Mouse (Mus musculus) neural tube, embryonic 15.5 days (tissue): ENCODE measurements around the gene C2cd2. TPM values are rescaled to one million over a fixed set of nuclear protein-coding genes. Genes with fewer than 3 reads are reported as not detected.

Source experiments
- ATAC-seq: fragments of 200-750 bp; cut with Nextera tagmentation; 2 replicates; pipeline ENCODE4 v1.8.0; 2017; ENCODE audit warnings: mild to moderate bottlenecking, moderate TSS enrichment, moderate library complexity; ENCODE audit not compliant: low FRiP score
- H3K27ac ChIP-seq: fragments of 300-500 bp; sonication (generic); replicated peaks from 2 replicates; pipeline ENCODE4 v1.5.1; 2015; ENCODE audit warnings: mild to moderate bottlenecking, inconsistent platforms
- H3K27me3 ChIP-seq: fragments of 300-500 bp; sonication (generic); replicated peaks from 2 replicates; pipeline ENCODE4 v1.6.1; 2015; ENCODE audit warnings: inconsistent platforms
- H3K36me3 ChIP-seq: fragments of 300-500 bp; sonication (generic); 2 replicates; pipeline ENCODE4 v1.6.1; 2015; ENCODE audit warnings: inconsistent platforms
- H3K4me1 ChIP-seq: fragments of 300-500 bp; sonication (generic); 2 replicates; pipeline ENCODE4 v1.6.1; 2015; ENCODE audit warnings: inconsistent platforms
- H3K4me2 ChIP-seq: fragments of 300-500 bp; sonication (generic); 2 replicates; pipeline ENCODE4 v1.6.1; 2015; ENCODE audit warnings: inconsistent platforms, mild to moderate bottlenecking, moderate library complexity
- H3K4me3 ChIP-seq: fragments of 300-500 bp; sonication (generic); replicated peaks from 2 replicates; pipeline ENCODE4 v1.5.1; 2015; ENCODE audit warnings: mild to moderate bottlenecking, inconsistent platforms
- H3K9ac ChIP-seq: fragments of 300-500 bp; sonication (generic); replicated peaks from 2 replicates; pipeline ENCODE4 v1.6.1; 2015; ENCODE audit warnings: mild to moderate bottlenecking, inconsistent platforms
- H3K9me3 ChIP-seq: fragments of 300-500 bp; sonication (generic); replicated peaks from 2 replicates; pipeline ENCODE4 v1.6.1; 2016; ENCODE audit warnings: inconsistent platforms
- WGBS: fragments of 180-500 bp; shearing (Covaris S2); methylation state at CpG from one replicate; pipeline ENCODE4 v1.1.7; 2015; ENCODE audit warnings: mixed read lengths; 5-methylcytosine and 5-hydroxymethylcytosine counted together
- polyA plus RNA-seq: library from polyadenylated mRNA; unstranded; fragments of >200 nt; fragmentation: Nextera tagmentation; extraction: Ambion mirVana; gene quantifications from 2 replicates; pipeline ENCODE4 v1.2.1, GENCODE M21; 2015

Gene C2cd2
- polyA plus RNA-seq, 1 experiment from 2014 or later: 20.6 TPM

GRCm38 (mm10) chr16:97912873-97913272, 49.5 kb downstream of the C2cd2 start:
- no peak overlapping the region for H3K27ac ChIP-seq
- no peaks in the 10 kb centered on the region for H3K4me1 ChIP-seq
- H3K9me3 ChIP-seq: no peaks in the 10 kb centered on the region
- H3K9ac ChIP-seq: no peak overlapping the region
- no peak overlapping the region for H3K4me2 ChIP-seq
- no peaks in the 10 kb centered on the region for H3K36me3 ChIP-seq
- no peak overlapping the region for H3K4me3 ChIP-seq
- no peak for ATAC-seq
- no peaks in the 10 kb centered on the region for H3K27me3 ChIP-seq

- no peaks in the 10 kb centered on the region for H3K4me1 ChIP-seq
- no peak overlapping the region for H3K27ac ChIP-seq
- no peak for ATAC-seq
- H3K4me3 ChIP-seq: no peak overlapping the region
- no peaks in the 10 kb centered on the region for H3K9me3 ChIP-seq
- WGBS: 88% methylated on average over 1 of the region's 1 CpGs
- no peak overlapping the region for H3K4me2 ChIP-seq
- H3K27me3 ChIP-seq: no peaks in the 10 kb centered on the region
- no peaks in the 10 kb centered on the region for H3K36me3 ChIP-seq
- no peak overlapping the region for H3K9ac ChIP-seq
Measured at GRCm38 (mm10) chr16:97909356-97909755, 53.0 kb downstream of the C2cd2 start.

- no peak overlapping the region for H3K27ac ChIP-seq
- H3K27me3 ChIP-seq: no peaks in the 10 kb centered on the region
- H3K4me2 ChIP-seq: no peak overlapping the region
- ATAC-seq: no peak
- WGBS: 87% methylated on average over 6 of the region's 6 CpGs
- no peak overlapping the region for H3K9ac ChIP-seq
- no peak overlapping the region for H3K4me3 ChIP-seq
- no peaks in the 10 kb centered on the region for H3K4me1 ChIP-seq
- no peaks in the 10 kb centered on the region for H3K9me3 ChIP-seq
- H3K36me3 ChIP-seq: no peaks in the 10 kb centered on the region
Measured at GRCm38 (mm10) chr16:97907496-97907895, 54.9 kb downstream of the C2cd2 start.

- H3K4me1 ChIP-seq: no peaks in the 10 kb centered on the region
- no peaks in the 10 kb centered on the region for H3K9me3 ChIP-seq
- no peak for ATAC-seq
- no peaks in the 10 kb centered on the region for H3K36me3 ChIP-seq
- H3K27me3 ChIP-seq: no peaks in the 10 kb centered on the region
- H3K9ac ChIP-seq: no peak overlapping the region
- no peak overlapping the region for H3K4me3 ChIP-seq
- no peak overlapping the region for H3K27ac ChIP-seq
- H3K4me2 ChIP-seq: no peak overlapping the region
Measured at GRCm38 (mm10) chr16:97906337-97906736, 56.1 kb downstream of the C2cd2 start.

GRCm38 (mm10) chr16:97905449-97905991, 56.9 kb downstream of the C2cd2 start:
- H3K4me2 ChIP-seq: no peak overlapping the region
- ATAC-seq: no peak
- no peaks in the 10 kb centered on the region for H3K27me3 ChIP-seq
- H3K4me3 ChIP-seq: no peak overlapping the region
- H3K9me3 ChIP-seq: no peaks in the 10 kb centered on the region
- WGBS: 86% methylated on average over 2 of the region's 2 CpGs
- H3K4me1 ChIP-seq: no peaks in the 10 kb centered on the region
- no peaks in the 10 kb centered on the region for H3K36me3 ChIP-seq
- H3K9ac ChIP-seq: no peak overlapping the region
- H3K27ac ChIP-seq: no peak overlapping the region

GRCm38 (mm10) chr16:97904035-97904434, 58.4 kb downstream of the C2cd2 start:
- H3K9ac ChIP-seq: no peak overlapping the region
- no peak overlapping the region for H3K4me2 ChIP-seq
- WGBS: 91% methylated on average over 3 of the region's 3 CpGs
- H3K9me3 ChIP-seq: no peaks in the 10 kb centered on the region
- no peaks in the 10 kb centered on the region for H3K4me1 ChIP-seq
- H3K4me3 ChIP-seq: no peak overlapping the region
- no peaks in the 10 kb centered on the region for H3K27me3 ChIP-seq
- no peaks in the 10 kb centered on the region for H3K36me3 ChIP-seq
- no peak for ATAC-seq
- H3K27ac ChIP-seq: no peak overlapping the region

GRCm38 (mm10) chr16:97897346-97898024, 64.9 kb downstream of the C2cd2 start:
- Histone ChIP-seq H3K4me1 (no peaks in the 10 kb centered on the region), H3K36me3 (no peaks in the 10 kb centered on the region), H3K4me3 (no peak overlapping the region), H3K9me3 (no peaks in the 10 kb centered on the region), H3K9ac (no peak overlapping the region), H3K4me2 (no peak overlapping the region), H3K27ac (no peak overlapping the region), H3K27me3 (no peaks in the 10 kb centered on the region)
- ATAC-seq: no peak
- 75% methylated on average over 5 of the region's 5 CpGs for WGBS

- Histone ChIP-seq H3K4me3 (no peak overlapping the region), H3K4me1 (no peaks in the 10 kb centered on the region), H3K9me3 (no peaks in the 10 kb centered on the region), H3K36me3 (peaks cover 20% of the 10 kb centered on the region), H3K4me2 (no peak overlapping the region), H3K27me3 (no peaks in the 10 kb centered on the region), H3K9ac (no peak overlapping the region), H3K27ac (no peak overlapping the region)
- ATAC-seq: no peak
Measured at GRCm38 (mm10) chr16:97887762-97888161, 74.6 kb downstream of the C2cd2 start.

- H3K9me3 ChIP-seq: no peaks in the 10 kb centered on the region
- no peaks in the 10 kb centered on the region for H3K27me3 ChIP-seq
- H3K27ac ChIP-seq: no peak overlapping the region
- 86% methylated on average over 1 of the region's 1 CpGs for WGBS
- no peak overlapping the region for H3K9ac ChIP-seq
- H3K4me3 ChIP-seq: no peak overlapping the region
- peaks cover 29% of the 10 kb centered on the region for H3K36me3 ChIP-seq
- no peak for ATAC-seq
- H3K4me1 ChIP-seq: no peaks in the 10 kb centered on the region
- no peak overlapping the region for H3K4me2 ChIP-seq
Measured at GRCm38 (mm10) chr16:97883696-97884095, 78.7 kb downstream of the C2cd2 start.

GRCm38 (mm10) chr16:97882891-97883290, 79.5 kb downstream of the C2cd2 start:
- ATAC-seq: no peak
- Histone ChIP-seq H3K27me3 (no peaks in the 10 kb centered on the region), H3K4me3 (no peak overlapping the region), H3K4me1 (no peaks in the 10 kb centered on the region), H3K36me3 (peaks cover 29% of the 10 kb centered on the region), H3K4me2 (no peak overlapping the region), H3K27ac (no peak overlapping the region), H3K9ac (no peak overlapping the region), H3K9me3 (no peaks in the 10 kb centered on the region)

- H3K27ac ChIP-seq: no peak overlapping the region
- no peaks in the 10 kb centered on the region for H3K9me3 ChIP-seq
- H3K4me2 ChIP-seq: no peak overlapping the region
- H3K4me3 ChIP-seq: no peak overlapping the region
- 91% methylated on average over 1 of the region's 1 CpGs for WGBS
- no peak for ATAC-seq
- H3K36me3 ChIP-seq: peaks cover 32% of the 10 kb centered on the region
- H3K4me1 ChIP-seq: no peaks in the 10 kb centered on the region
- H3K27me3 ChIP-seq: no peaks in the 10 kb centered on the region
- H3K9ac ChIP-seq: no peak overlapping the region
Measured at GRCm38 (mm10) chr16:97879134-97879533, 83.3 kb downstream of the C2cd2 start.

- 92% methylated on average over 3 of the region's 3 CpGs for WGBS
- Histone ChIP-seq H3K9me3 (no peaks in the 10 kb centered on the region), H3K4me1 (no peaks in the 10 kb centered on the region), H3K4me3 (no peak overlapping the region), H3K36me3 (peaks cover 37% of the 10 kb centered on the region), H3K9ac (no peak overlapping the region), H3K27me3 (no peaks in the 10 kb centered on the region), H3K4me2 (no peak overlapping the region), H3K27ac (no peak overlapping the region)
- no peak for ATAC-seq
Measured at GRCm38 (mm10) chr16:97877502-97877901, 84.9 kb downstream of the C2cd2 start.
